Mouse (Mus musculus) C2C12 (cell line): ENCODE measurements around the gene A930004D18Rik. TPM values are rescaled to one million over a fixed set of nuclear protein-coding genes. Genes with fewer than 3 reads are reported as not detected.

Source experiments
- H3K27me3 ChIP-seq: one replicate; pipeline ENCODE4 v1.6.1; 2011; ENCODE audit not compliant: control insufficient read depth, insufficient read depth, insufficient read length
- H3K36me3 ChIP-seq: one replicate; pipeline ENCODE4 v1.6.1; 2011; ENCODE audit not compliant: control insufficient read depth, insufficient read depth
- H3K4me3 ChIP-seq: one replicate; pipeline ENCODE4 v1.5.1; 2011; ENCODE audit warnings: mild to moderate bottlenecking, control low read depth; ENCODE audit not compliant: poor library complexity, insufficient read depth, severe bottlenecking
- H3K79me2 ChIP-seq: one replicate; pipeline ENCODE4 v1.6.1; 2011; ENCODE audit not compliant: control insufficient read depth, insufficient read depth
- H3K79me3 ChIP-seq: one replicate; pipeline ENCODE4 v1.6.1; 2011; ENCODE audit warnings: low read depth, control low read depth
- H3ac ChIP-seq: one replicate; pipeline ENCODE3; 2011; ENCODE audit warnings: low read depth; ENCODE audit not compliant: control insufficient read depth, insufficient read length
- CEBPB ChIP-seq: IDR thresholded peaks from one replicate; pipeline ENCODE4 v1.6.1; 2011; ENCODE audit warnings: low read depth, mild to moderate bottlenecking, control low read depth, moderate library complexity
- CTCF ChIP-seq: IDR thresholded peaks from one replicate; pipeline ENCODE4 v1.5.1; 2011; ENCODE audit not compliant: control insufficient read depth, insufficient read depth, insufficient read length
- FOSL1 ChIP-seq: IDR thresholded peaks from one replicate; pipeline ENCODE4 v1.8.0; 2011; ENCODE audit warnings: mild to moderate bottlenecking, low read length; ENCODE audit not compliant: poor library complexity, insufficient read depth, severe bottlenecking
- MAX ChIP-seq: IDR thresholded peaks from one replicate; pipeline ENCODE4 v1.6.1; 2011; ENCODE audit warnings: mild to moderate bottlenecking, control low read depth
- MYOD1 ChIP-seq: IDR thresholded peaks from one replicate; pipeline ENCODE4 v1.6.1; 2011; ENCODE audit warnings: low read depth; ENCODE audit not compliant: control insufficient read depth, insufficient read length
- MYOG ChIP-seq: IDR thresholded peaks from one replicate; pipeline ENCODE4 v1.6.1; 2011; ENCODE audit not compliant: control insufficient read depth, insufficient read length; ENCODE audit errors: extremely low read depth
- USF1 ChIP-seq: IDR thresholded peaks from one replicate; pipeline ENCODE4 v1.6.1; 2011; ENCODE audit warnings: low read depth, mild to moderate bottlenecking, control low read depth, moderate library complexity
- polyA plus RNA-seq: library from polyadenylated mRNA; unstranded; fragments of >200 nt; fragmentation: generic; extraction: Trizol; gene quantifications from one replicate; pipeline ENCODE4 v1.2.1, GENCODE M21; 2012; ENCODE audit warnings: missing spikeins

The A930004D18Rik gene
- polyA plus RNA-seq, 1 experiment, result 3.9 TPM

GRCm38 (mm10) chr2:18002306-18002705, 35.2 kb downstream of the A930004D18Rik start:
- H3K79me3 ChIP-seq, result no peaks in the 10 kb centered on the region
- no peaks in the 10 kb centered on the region for H3K27me3 ChIP-seq
- H3K36me3 ChIP-seq, result no peaks in the 10 kb centered on the region
- TF ChIP-seq MYOD1 (no peak), MAX (no peak), CTCF (no peak), USF1 (no peak), FOSL1 (no peak), MYOG (no peak)
- H3ac ChIP-seq, result no peak overlapping the region
- no peaks in the 10 kb centered on the region for H3K79me2 ChIP-seq
- no peak overlapping the region for H3K4me3 ChIP-seq

- no peaks in the 10 kb centered on the region for H3K27me3 ChIP-seq
- H3K79me3 ChIP-seq, result no peaks in the 10 kb centered on the region
- no peak within 1 kb of the TSS for H3K4me3 ChIP-seq
- no peak for TF ChIP-seq CEBPB
- no peaks in the 10 kb centered on the region for H3K36me3 ChIP-seq
- H3K79me2 ChIP-seq, result no peaks in the 10 kb centered on the region
- no peak within 1 kb of the TSS for H3ac ChIP-seq
Observed at GRCm38 (mm10) chr2:17996858-17997257, 40.7 kb downstream of the A930004D18Rik start, which contains the start of gene H2al2a. Gene H2al2a (minus strand): TSS chr2:17996958.

GRCm38 (mm10) chr2:17989562-17989961, 48.0 kb downstream of the A930004D18Rik start:
- Histone ChIP-seq H3K36me3 (no peaks in the 10 kb centered on the region), H3K27me3 (no peaks in the 10 kb centered on the region), H3ac (no peak overlapping the region), H3K4me3 (no peak overlapping the region), H3K79me2 (no peaks in the 10 kb centered on the region), H3K79me3 (no peaks in the 10 kb centered on the region)
- TF ChIP-seq MYOD1 (no peak), USF1 (no peak), FOSL1 (no peak), CEBPB (no peak), MAX (no peak), CTCF (no peak), MYOG (no peak)

DNA sequence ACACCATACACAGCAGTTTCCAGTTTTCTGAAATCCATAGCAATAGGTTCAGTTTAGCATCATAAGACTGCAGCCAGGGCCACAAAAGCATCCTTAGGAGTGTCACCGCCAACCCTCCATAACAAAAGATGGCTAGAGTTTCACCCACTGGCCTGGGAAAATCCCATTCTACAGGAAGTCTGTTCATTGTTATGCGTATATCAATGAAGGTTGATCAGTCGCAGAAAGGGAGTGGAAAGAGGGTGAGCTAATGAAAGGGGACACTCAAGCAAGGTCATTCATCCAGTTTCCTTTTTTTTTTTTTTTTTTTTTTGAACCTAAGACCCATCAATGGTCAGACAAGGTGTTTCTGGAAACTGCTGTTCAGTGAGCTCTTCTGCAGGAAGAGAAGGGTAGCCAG, 48.4 kb downstream of the A930004D18Rik start:
- TF ChIP-seq CEBPB (no peak), MAX (no peak), FOSL1 (no peak), CTCF (no peak), USF1 (no peak), MYOD1 (no peak), MYOG (no peak)
- no peaks in the 10 kb centered on the region for H3K79me3 ChIP-seq

DNA sequence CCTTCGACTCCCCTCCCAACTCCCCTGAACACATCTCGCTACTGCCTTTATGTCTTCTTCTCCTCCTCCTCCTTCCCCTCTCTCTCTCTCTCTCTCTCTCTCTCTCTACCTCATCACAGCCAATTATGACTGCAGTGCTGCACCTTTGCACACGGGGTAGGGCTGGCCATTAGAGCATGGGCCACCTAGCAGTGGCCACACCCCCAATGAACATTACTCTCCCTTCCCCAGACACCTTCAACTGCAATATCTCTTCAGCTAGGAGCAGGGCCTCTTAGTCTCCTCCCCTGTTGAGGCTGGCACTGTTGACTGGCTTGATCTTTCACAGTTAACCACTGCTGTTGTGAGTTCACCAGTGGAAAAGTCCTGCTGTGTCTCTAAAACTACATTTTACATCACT, 50.8 kb downstream of the A930004D18Rik start:
- H3K36me3 ChIP-seq, result no peaks in the 10 kb centered on the region
- no peaks in the 10 kb centered on the region for H3K79me3 ChIP-seq
- no peaks in the 10 kb centered on the region for H3K79me2 ChIP-seq
- no peaks in the 10 kb centered on the region for H3K27me3 ChIP-seq
- no peak overlapping the region for H3ac ChIP-seq
- no peak for TF ChIP-seq FOSL1
- TF ChIP-seq MAX, result no peak
- no peak for TF ChIP-seq CEBPB
- TF ChIP-seq MYOD1, result no peak
- no peak for TF ChIP-seq MYOG
- TF ChIP-seq CTCF, result no peak
- no peak overlapping the region for H3K4me3 ChIP-seq

More for the DNA sequence above, 48.4 kb downstream of the A930004D18Rik start:
- H3K36me3 ChIP-seq, result no peaks in the 10 kb centered on the region
- no peak overlapping the region for H3ac ChIP-seq
- no peak overlapping the region for H3K4me3 ChIP-seq
- no peaks in the 10 kb centered on the region for H3K79me2 ChIP-seq
- H3K27me3 ChIP-seq, result no peaks in the 10 kb centered on the region

DNA sequence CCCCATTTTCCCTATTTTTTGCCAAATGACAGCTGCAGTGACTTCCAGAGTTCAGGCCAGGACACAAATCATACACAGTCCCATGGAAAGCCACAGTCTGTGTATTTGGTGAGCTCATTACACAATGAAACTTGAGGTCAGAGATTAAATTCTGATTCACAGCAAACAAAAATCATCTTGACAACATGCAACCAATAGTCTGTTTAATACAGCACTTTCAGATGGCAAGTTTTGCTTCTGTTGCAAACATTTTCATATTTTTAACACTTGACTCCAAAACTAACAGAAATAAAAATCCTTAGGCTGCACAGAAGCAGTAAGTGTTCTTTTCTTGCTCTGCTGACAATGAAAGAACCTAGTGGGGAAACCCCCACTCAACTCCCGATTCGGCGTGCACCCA, 52.8 kb downstream of the A930004D18Rik start:
- TF ChIP-seq USF1 (no peak), MYOG (no peak), MYOD1 (no peak), CTCF (no peak), CEBPB (no peak), FOSL1 (no peak), MAX (no peak)
- no peaks in the 10 kb centered on the region for H3K36me3 ChIP-seq
- no peak overlapping the region for H3ac ChIP-seq
- H3K79me2 ChIP-seq, result no peaks in the 10 kb centered on the region
- H3K4me3 ChIP-seq, result no peak overlapping the region
- no peaks in the 10 kb centered on the region for H3K27me3 ChIP-seq
- no peaks in the 10 kb centered on the region for H3K79me3 ChIP-seq
